ENCODE assay signal across 22 mouse cellular contexts in genomic region chr12:16781034-16781746, GRCm38 (mm10). TPM values are rescaled to one million over a fixed set of nuclear protein-coding genes. Genes with fewer than 3 reads are reported as not detected.
DNase-seq lines count a peak whose midpoint lies in the region; ATAC-seq and TF ChIP-seq lines count a peak whose summit lies in the region.
"Had no signal": no experiment of that assay in that cellular context is flagged by ENCODE, and none has a peak within 500 bp of the region (broad histone marks: within the 10 kb centered on the region; RNA-seq: fewer than 3 reads in every experiment).

No protein-coding gene starts in this region.

- no peaks in the 10 kb centered on the region for H3K36me3 ChIP-seq in kidney, adult 2 months (ENCODE audit: control insufficient read depth, insufficient read depth, low read length)
- no peaks in the 10 kb centered on the region for H3K36me3 ChIP-seq in kidney, embryonic 16.5 days (ENCODE audit: insufficient read depth, low read length)
- no peaks in the 10 kb centered on the region for H3K36me3 ChIP-seq in kidney, embryonic 14.5 days (ENCODE audit: control insufficient read depth, insufficient read depth, low read length)
- no peaks in the 10 kb centered on the region for H3K36me3 ChIP-seq in intestine, embryonic 15.5 days
- H3K36me3 ChIP-seq: embryonic facial prominence, embryonic 15.5 days had no signal

- 70% methylated on average over 14 of the region's 14 CpGs for WGBS in kidney, adult 2 months
- WGBS in kidney, embryonic 16.5 days: 73% methylated on average over 14 of the region's 14 CpGs
- WGBS in kidney, embryonic 14.5 days: 71% methylated on average over 14 of the region's 14 CpGs
- WGBS in intestine, embryonic 15.5 days: 68% methylated on average over 14 of the region's 14 CpGs

- no peak; the same call in 1 of the 2 replicates for ATAC-seq in kidney, embryonic 16.5 days (ENCODE audit: low FRiP score, low TSS enrichment)
- ATAC-seq in kidney, embryonic 14.5 days (ENCODE audit: low FRiP score, low TSS enrichment): no peak
- peak; percentile 84 for ATAC-seq in intestine, embryonic 15.5 days
- ATAC-seq: forebrain, embryonic 14.5 days had no signal

- TF ChIP-seq CTCF in kidney, adult 2 months (conservative IDR thresholded peaks at IDR 0.05; ENCODE audit: insufficient read depth, insufficient read length, low read depth, low read length): no peak

- no peaks in the 10 kb centered on the region for H3K9me3 ChIP-seq in kidney, embryonic 16.5 days (ENCODE audit: low read length)
- no peaks in the 10 kb centered on the region for H3K9me3 ChIP-seq in kidney, embryonic 14.5 days (ENCODE audit: control insufficient read depth, low read length)
- H3K9me3 ChIP-seq in intestine, embryonic 15.5 days: no peaks in the 10 kb centered on the region
- H3K9me3 ChIP-seq: embryonic facial prominence, embryonic 15.5 days; forebrain, embryonic 10.5 days; hindbrain, embryonic 10.5 days had no signal

- no peak overlapping the region for H3K4me2 ChIP-seq in kidney, embryonic 16.5 days (replicated peaks; ENCODE audit: low read depth, low read length)
- H3K4me2 ChIP-seq in kidney, embryonic 14.5 days (replicated peaks; ENCODE audit: low read depth, low read length): no peak overlapping the region
- H3K4me2 ChIP-seq in intestine, embryonic 15.5 days (replicated peaks): no peak overlapping the region
- H3K4me2 ChIP-seq: embryonic facial prominence, embryonic 15.5 days had no signal

- no peaks in the 10 kb centered on the region for H3K27me3 ChIP-seq in kidney, adult 2 months (replicated peaks; ENCODE audit: control insufficient read depth, insufficient read depth, low read length)
- H3K27me3 ChIP-seq in kidney, embryonic 16.5 days (ENCODE audit: insufficient read depth, low read length): no peaks in the 10 kb centered on the region
- H3K27me3 ChIP-seq in kidney, embryonic 14.5 days (ENCODE audit: control insufficient read depth, insufficient read depth, low read length): no peaks in the 10 kb centered on the region
- H3K27me3 ChIP-seq in intestine, embryonic 15.5 days (replicated peaks): no peaks in the 10 kb centered on the region
- H3K27me3 ChIP-seq: embryonic facial prominence, embryonic 15.5 days had no signal

- no peak overlapping the region for H3K9ac ChIP-seq in kidney, embryonic 16.5 days (replicated peaks; ENCODE audit: low read length)
- no peak overlapping the region for H3K9ac ChIP-seq in kidney, embryonic 14.5 days (ENCODE audit: low read depth, low read length)
- no peak overlapping the region for H3K9ac ChIP-seq in intestine, embryonic 15.5 days
- H3K9ac ChIP-seq: embryonic facial prominence, embryonic 15.5 days had no signal

- H3K27ac ChIP-seq in kidney, adult 2 months (ENCODE audit: insufficient read depth, low read depth, low read length): no peak overlapping the region
- H3K27ac ChIP-seq in kidney, embryonic 16.5 days (ENCODE audit: low read length): no peak overlapping the region
- no peak overlapping the region for H3K27ac ChIP-seq in kidney, embryonic 14.5 days (ENCODE audit: low read depth, low read length)
- H3K27ac ChIP-seq in intestine, embryonic 15.5 days: no peak overlapping the region
- H3K27ac ChIP-seq: embryonic facial prominence, embryonic 15.5 days; forebrain, embryonic 10.5 days; gastrocnemius, adult 2 months; hindbrain, embryonic 10.5 days had no signal

- no peak overlapping the region for H3K4me3 ChIP-seq in kidney, adult 2 months (ENCODE audit: insufficient read depth, low read depth, low read length)
- H3K4me3 ChIP-seq in kidney, embryonic 16.5 days (ENCODE audit: low read length): no peak overlapping the region
- H3K4me3 ChIP-seq in kidney, embryonic 14.5 days (ENCODE audit: low read length): no peak overlapping the region
- no peak overlapping the region for H3K4me3 ChIP-seq in intestine, embryonic 15.5 days (replicated peaks)
- H3K4me3 ChIP-seq: embryonic facial prominence, embryonic 15.5 days; erythroblast, embryonic 14.5 days; forebrain, embryonic 10.5 days; gastrocnemius, adult 2 months; hindbrain, embryonic 10.5 days had no signal

- DNase-seq in kidney, adult 2 months: peak; percentile 57
- peak; percentile 22 to 49 for DNase-seq in kidney, postnatal 36 days
- DNase-seq in brain, adult 2 months (ENCODE audit: low read depth, low spot score): peak; percentile 7
- DNase-seq in lung, postnatal 36 days: no peak
- no peak for DNase-seq in gastrocnemius, postnatal 36 days
- DNase-seq: adrenal gland, adult 2 months; adrenal gland, postnatal 25 days; cerebellum, adult 8-10 months; cerebellum, postnatal 14 days; embryo, embryonic 11 days; gastrocnemius, adult 2 months; gastrocnemius, postnatal 25 days; heart, adult 11 months; heart, postnatal 10 days had no signal

- no peak for TF ChIP-seq POLR2A in kidney, adult 2 months (IDR thresholded peaks at IDR 0.05; ENCODE audit: low read depth, low read length)

- intact Hi-C loops in gastrocnemius, postnatal 36 days (cut with DNase I): no loop called here

- H3K4me1 ChIP-seq in kidney, adult 2 months (ENCODE audit: control insufficient read depth, insufficient read depth, low read length): no peaks in the 10 kb centered on the region
- peaks cover 6% of the 10 kb centered on the region for H3K4me1 ChIP-seq in kidney, embryonic 16.5 days (ENCODE audit: insufficient read depth, low read length)
- H3K4me1 ChIP-seq in kidney, embryonic 14.5 days (ENCODE audit: control insufficient read depth, insufficient read depth, low read length): no peaks in the 10 kb centered on the region
- peaks cover 7% of the 10 kb centered on the region for H3K4me1 ChIP-seq in intestine, embryonic 15.5 days (replicated peaks)
- H3K4me1 ChIP-seq: embryonic facial prominence, embryonic 15.5 days had no signal

RNA-seq across cellular contexts. Expression of gene Greb1, which starts 19.5 kb away (rescaled TPM):
- 0.59 and 0.94 TPM in 2 replicates for polyA plus RNA-seq in kidney, adult 2 months (2012; rRNA removed)
- polyA plus RNA-seq in kidney, embryonic 16.5 days (2015; fragmentation: Nextera tagmentation; extraction: Ambion mirVana): 4.4 and 5.2 TPM in 2 replicates
- 6.6 and 8.6 TPM in 2 replicates for polyA plus RNA-seq in kidney, embryonic 14.5 days (2014; fragmentation: Nextera tagmentation; extraction: Ambion mirVana)
- 5.1 and 5.7 TPM in 2 replicates for polyA plus RNA-seq in intestine, embryonic 15.5 days (2015; fragmentation: Nextera tagmentation; extraction: Ambion mirVana)
- total RNA-seq in gastrocnemius, postnatal 36 days (2021): 1 to 10 TPM in 1 of 2 experiments, under 1 TPM in 1; 0.86 to 1.1 TPM
- polyA plus RNA-seq: erythroblast, embryonic 14.5 days had no signal

RNA-seq across cellular contexts. Expression of gene E2f6, which starts 29.6 kb away (rescaled TPM):
- 14.7 and 15.5 TPM in 2 replicates for polyA plus RNA-seq in kidney, adult 2 months (2012; rRNA removed)
- 41.7 and 45.1 TPM in 2 replicates for polyA plus RNA-seq in kidney, embryonic 16.5 days (2015; fragmentation: Nextera tagmentation; extraction: Ambion mirVana)
- 36.8 and 56.7 TPM in 2 replicates for polyA plus RNA-seq in kidney, embryonic 14.5 days (2014; fragmentation: Nextera tagmentation; extraction: Ambion mirVana)
- polyA plus RNA-seq in intestine, embryonic 15.5 days (2015; fragmentation: Nextera tagmentation; extraction: Ambion mirVana): 37.6 and 39.6 TPM in 2 replicates
- 100 to 1,000 TPM; 116 to 120 TPM for total RNA-seq in gastrocnemius, postnatal 36 days (2021)

Comparison
In these comparisons a context has a peak if more than half of its experiments do, and no peak if none do; other contexts are left out.
1. DNase-seq: peak in kidney, adult 2 months (single experiment), kidney, postnatal 36 days (2 of 2) and brain, adult 2 months (single experiment); none in lung, postnatal 36 days (single experiment) and gastrocnemius, postnatal 36 days (0 of 2).